Mouse (Mus musculus): ENCODE measurements around the gene Padi4. TPM values are rescaled to one million over a fixed set of nuclear protein-coding genes. Genes with fewer than 3 reads are reported as not detected.

Gene Padi4
- total and polyA plus RNA-seq, 2 experiments from 2014 or later = 0.06 TPM; not detected in 1

GRCm38 (mm10) chr4:140787414-140787813, 13.4 kb upstream of the Padi4 start:
- ATAC-seq (no peak), DNase-seq (no peak)
- no peak overlapping the region for H3K4me3 ChIP-seq (ENCODE audit: low read depth, low read length)
- H3K4me2 ChIP-seq (ENCODE audit: low read depth) = no peak overlapping the region
- H3K9me3 ChIP-seq (ENCODE audit: low read length) = no peaks in the 10 kb centered on the region
- no peak overlapping the region for H3K9ac ChIP-seq
- WGBS = 75% methylated on average over 4 of the region's 4 CpGs
- no peak overlapping the region for H3K27ac ChIP-seq (ENCODE audit: low read depth, low read length)
- no peaks in the 10 kb centered on the region for H3K27me3 ChIP-seq (ENCODE audit: insufficient read depth, low read length)
- H3K36me3 ChIP-seq (ENCODE audit: insufficient read depth) = no peaks in the 10 kb centered on the region
- H3K4me1 ChIP-seq (ENCODE audit: insufficient read depth) = no peaks in the 10 kb centered on the region
- no peak for TF ChIP-seq CTCF (IDR thresholded peaks at IDR 0.05; ENCODE audit: low read depth)

GRCm38 (mm10) chr4:140785217-140785616, 11.2 kb upstream of the Padi4 start:
- no peak for TF ChIP-seq CTCF (IDR thresholded peaks at IDR 0.05; ENCODE audit: low read depth)
- Histone ChIP-seq H3K4me2 (ENCODE audit: low read depth) (no peak overlapping the region), H3K4me3 (ENCODE audit: low read depth, low read length) (no peak overlapping the region), H3K4me1 (ENCODE audit: insufficient read depth) (no peaks in the 10 kb centered on the region), H3K27ac (ENCODE audit: low read depth, low read length) (no peak overlapping the region), H3K9me3 (ENCODE audit: low read length) (no peaks in the 10 kb centered on the region), H3K36me3 (ENCODE audit: insufficient read depth) (no peaks in the 10 kb centered on the region), H3K27me3 (ENCODE audit: insufficient read depth, low read length) (no peaks in the 10 kb centered on the region), H3K9ac (no peak overlapping the region)
- DNase-seq = no peak
- ATAC-seq = no peak
- WGBS = 79% methylated on average over 5 of the region's 5 CpGs

GRCm38 (mm10) chr4:140784292-140784945, 10.4 kb upstream of the Padi4 start:
- no peak overlapping the region for H3K4me3 ChIP-seq (ENCODE audit: low read depth, low read length)
- no peaks in the 10 kb centered on the region for H3K9me3 ChIP-seq (ENCODE audit: low read length)
- DNase-seq (no peak), ATAC-seq (no peak)
- H3K9ac ChIP-seq = no peak overlapping the region
- H3K27ac ChIP-seq (ENCODE audit: low read depth, low read length) = no peak overlapping the region
- no peaks in the 10 kb centered on the region for H3K36me3 ChIP-seq (ENCODE audit: insufficient read depth)
- H3K4me1 ChIP-seq (ENCODE audit: insufficient read depth) = no peaks in the 10 kb centered on the region
- WGBS = 93% methylated on average over 9 of the region's 9 CpGs
- H3K27me3 ChIP-seq (ENCODE audit: insufficient read depth, low read length) = no peaks in the 10 kb centered on the region
- no peak overlapping the region for H3K4me2 ChIP-seq (ENCODE audit: low read depth)
- TF ChIP-seq CTCF (IDR thresholded peaks at IDR 0.05; ENCODE audit: low read depth) = no peak

- no peak overlapping the region for H3K9ac ChIP-seq
- H3K4me3 ChIP-seq (ENCODE audit: low read depth, low read length) = no peak overlapping the region
- no peaks in the 10 kb centered on the region for H3K36me3 ChIP-seq (ENCODE audit: insufficient read depth)
- WGBS = 90% methylated on average over 9 of the region's 9 CpGs
- H3K4me2 ChIP-seq (ENCODE audit: low read depth) = no peak overlapping the region
- no peak for DNase-seq
- no peak for ATAC-seq
- no peaks in the 10 kb centered on the region for H3K4me1 ChIP-seq (ENCODE audit: insufficient read depth)
- H3K27me3 ChIP-seq (ENCODE audit: insufficient read depth, low read length) = no peaks in the 10 kb centered on the region
- no peak overlapping the region for H3K27ac ChIP-seq (ENCODE audit: low read depth, low read length)
- H3K9me3 ChIP-seq (ENCODE audit: low read length) = no peaks in the 10 kb centered on the region
- TF ChIP-seq CTCF (IDR thresholded peaks at IDR 0.05; ENCODE audit: low read depth) = no peak
Observed at GRCm38 (mm10) chr4:140782821-140783220, 8.8 kb upstream of the Padi4 start.

- H3K9ac ChIP-seq = no peak overlapping the region
- no peak overlapping the region for H3K27ac ChIP-seq (ENCODE audit: low read depth, low read length)
- H3K9me3 ChIP-seq (ENCODE audit: low read length) = no peaks in the 10 kb centered on the region
- H3K4me1 ChIP-seq (ENCODE audit: insufficient read depth) = no peaks in the 10 kb centered on the region
- DNase-seq (no peak), ATAC-seq (no peak)
- TF ChIP-seq CTCF (IDR thresholded peaks at IDR 0.05; ENCODE audit: low read depth) = no peak
- no peaks in the 10 kb centered on the region for H3K36me3 ChIP-seq (ENCODE audit: insufficient read depth)
- H3K27me3 ChIP-seq (ENCODE audit: insufficient read depth, low read length) = no peaks in the 10 kb centered on the region
- WGBS = 90% methylated on average over 14 of the region's 14 CpGs
- H3K4me3 ChIP-seq (ENCODE audit: low read depth, low read length) = no peak overlapping the region
- H3K4me2 ChIP-seq (ENCODE audit: low read depth) = no peak overlapping the region
Observed at GRCm38 (mm10) chr4:140780507-140780906, 6.5 kb upstream of the Padi4 start.

- H3K4me1 ChIP-seq (ENCODE audit: insufficient read depth) = no peaks in the 10 kb centered on the region
- H3K36me3 ChIP-seq (ENCODE audit: insufficient read depth) = no peaks in the 10 kb centered on the region
- WGBS = 46% methylated on average over 19 of the region's 19 CpGs
- H3K27me3 ChIP-seq (ENCODE audit: insufficient read depth, low read length) = no peaks in the 10 kb centered on the region
- ATAC-seq = no peak
- no peak overlapping the region for H3K9ac ChIP-seq
- H3K4me3 ChIP-seq (ENCODE audit: low read depth, low read length) = no peak overlapping the region
- DNase-seq = peak; percentile 29
- no peak overlapping the region for H3K27ac ChIP-seq (ENCODE audit: low read depth, low read length)
- H3K9me3 ChIP-seq (ENCODE audit: low read length) = no peaks in the 10 kb centered on the region
- no peak overlapping the region for H3K4me2 ChIP-seq (ENCODE audit: low read depth)
- TF ChIP-seq CTCF (IDR thresholded peaks at IDR 0.05; ENCODE audit: low read depth) = no peak
Observed at GRCm38 (mm10) chr4:140779803-140780397, 5.9 kb upstream of the Padi4 start.

GRCm38 (mm10) chr4:140776623-140777022, 2.6 kb upstream of the Padi4 start:
- Histone ChIP-seq H3K36me3 (ENCODE audit: insufficient read depth) (no peaks in the 10 kb centered on the region), H3K4me2 (ENCODE audit: low read depth) (no peak overlapping the region), H3K4me3 (ENCODE audit: low read depth, low read length) (no peak overlapping the region), H3K4me1 (ENCODE audit: insufficient read depth) (no peaks in the 10 kb centered on the region), H3K27me3 (ENCODE audit: insufficient read depth, low read length) (no peaks in the 10 kb centered on the region), H3K27ac (ENCODE audit: low read depth, low read length) (no peak overlapping the region), H3K9me3 (ENCODE audit: low read length) (no peaks in the 10 kb centered on the region), H3K9ac (no peak overlapping the region)
- WGBS = 78% methylated on average over 13 of the region's 13 CpGs
- ATAC-seq (no peak), DNase-seq (no peak)
- no peak for TF ChIP-seq CTCF (IDR thresholded peaks at IDR 0.05; ENCODE audit: low read depth)
